Mouse (Mus musculus) E14TG2a.4 (cell line): Measurements from ENCODE around the gene Cplx3.

Experiments used
- CTCF ChIP-seq: conservative IDR thresholded peaks from 2 replicates; pipeline ENCODE4 v1.5.1; 2014; ENCODE audit warnings: low read length
- POU5F1 ChIP-seq: IDR thresholded peaks from 2 replicates; pipeline ENCODE4 v1.6.1; 2014; ENCODE audit warnings: low read length, borderline replicate concordance

DNA sequence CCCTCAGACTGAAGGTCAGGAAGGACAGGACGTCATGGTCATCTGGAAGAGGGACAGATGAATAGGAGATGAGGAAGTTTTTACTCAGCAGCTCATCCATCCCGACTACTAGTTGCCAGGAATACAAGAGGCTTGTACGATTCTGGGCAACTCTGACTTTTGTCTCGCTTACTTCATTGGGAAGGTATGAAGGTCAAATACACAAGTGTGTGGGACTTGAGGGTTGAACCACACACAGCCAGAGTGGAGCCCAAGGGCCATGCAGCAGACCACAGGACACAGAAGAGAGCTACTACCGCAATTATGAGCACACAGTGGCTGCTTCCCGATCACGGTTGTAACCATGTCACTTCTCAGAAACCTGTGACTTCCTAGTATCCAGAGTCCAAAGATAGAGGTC, 6.5 kb upstream of the Cplx3 start:
- TF ChIP-seq CTCF (no peak), POU5F1 (no peak)
